Mouse (Mus musculus) left cerebral cortex, postnatal 10 days (tissue): ENCODE measurements at regions not wholly inside any gene's neighbourhood (a gene's known extent, or its start where the extent isn't known, plus 50 kb on each side); places are given as distances from the start of the nearest gene placed in this dataset.

Experiments used
- DNase-seq, 2 experiments: peaks; one replicate each; pipeline ENCODE4 v3.0.0; 2021 to 2022; ENCODE audit warnings: low spot score in 2 of 2, mixed read lengths in 1 of 2; ENCODE audit errors: extremely low spot score in 1 of 2
- intact Hi-C: fragments of 180-260 bp; cut with DNase I; formaldehyde crosslinking; loops from one replicate; pipeline ENCODE4 v1.15.1; 2025

- no peak for DNase-seq
- intact Hi-C loops: no loop called here
Measured at GRCm38 (mm10) chr8:26487866-26488265, 368.5 kb downstream of the Gm45692 start.

DNA sequence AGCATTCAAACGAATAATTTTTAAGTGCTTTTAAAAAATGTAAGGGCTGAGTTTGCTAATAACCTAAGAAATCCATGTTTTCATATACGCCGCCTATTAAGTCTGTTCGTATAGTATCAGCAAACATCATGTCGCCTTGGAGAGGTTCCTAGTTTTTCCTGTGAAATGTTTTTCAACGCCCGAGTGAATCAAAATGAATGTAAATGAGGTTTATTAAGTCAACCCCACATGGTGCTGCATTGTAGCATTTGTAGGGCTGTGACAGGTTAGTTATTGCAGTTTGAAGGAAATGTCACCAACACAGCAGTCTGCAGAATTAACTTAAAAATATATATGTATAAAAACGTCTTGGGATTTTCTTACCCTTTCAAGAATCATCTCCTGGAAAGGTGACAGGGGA, 369.3 kb downstream of the Gm45692 start:
- no peak for DNase-seq
- intact Hi-C loops: no loop called here

GRCm38 (mm10) chr8:26501196-26501813, 382.0 kb downstream of the Gm45692 start:
- DNase-seq: no peak
- intact Hi-C loops: no loop called here

DNA sequence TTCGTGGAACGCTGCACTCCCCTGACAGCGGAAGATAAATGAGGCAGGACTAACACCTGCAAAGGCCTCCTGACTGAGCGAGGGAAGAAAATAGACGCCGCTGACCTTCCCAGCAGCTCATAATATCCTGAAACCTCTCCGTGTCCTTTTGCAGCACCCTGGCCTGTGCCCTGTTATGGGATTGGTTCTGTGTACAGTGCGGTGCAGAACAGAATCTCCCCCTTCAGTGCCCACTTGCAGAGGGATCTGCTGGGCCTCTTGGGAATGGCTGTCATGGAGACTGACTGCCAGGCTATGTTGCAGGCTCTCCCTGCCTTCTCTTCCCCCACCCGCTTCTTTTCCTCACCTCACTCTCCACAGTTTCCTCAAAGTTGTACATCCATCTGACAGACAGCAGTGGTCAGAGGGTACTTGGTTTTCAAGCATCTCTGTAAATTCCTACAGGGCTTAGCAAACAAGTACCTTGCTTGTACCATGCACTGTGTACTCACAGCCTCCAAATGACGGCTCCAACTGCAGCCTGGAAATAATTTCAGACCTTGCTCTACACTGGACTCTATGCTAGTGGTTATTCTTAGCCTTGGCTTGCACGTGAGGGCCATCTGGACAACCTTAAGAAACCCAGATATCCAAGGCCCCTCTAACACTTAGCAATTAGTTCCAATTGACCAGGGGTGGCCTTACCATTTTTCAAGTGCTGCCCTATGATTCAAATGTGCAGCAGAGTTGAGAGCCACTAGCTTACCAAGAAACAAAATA, 382.7 kb downstream of the Gm45692 start:
- intact Hi-C loops: no loop called here
- DNase-seq: no peak

DNA sequence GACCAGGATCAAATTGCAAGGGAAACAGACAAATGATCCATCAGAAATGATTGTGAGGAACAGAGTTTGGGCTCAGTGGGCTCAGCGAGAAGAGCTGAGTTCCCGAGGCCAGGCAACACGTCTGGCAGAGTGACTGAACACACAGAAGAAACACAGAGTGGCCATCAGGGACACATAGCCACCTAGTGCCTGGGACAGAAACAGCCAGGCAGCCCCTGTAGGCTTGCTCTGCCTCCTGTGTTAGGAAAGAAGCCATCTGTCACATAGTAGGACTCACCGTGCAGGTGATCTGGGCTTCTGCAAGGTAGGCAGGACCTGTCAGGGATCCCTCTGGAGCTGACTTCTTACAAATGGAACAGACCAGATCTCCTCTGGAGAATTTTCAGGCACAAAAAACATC, 383.4 kb downstream of the Gm45692 start:
- DNase-seq: no peak

DNA sequence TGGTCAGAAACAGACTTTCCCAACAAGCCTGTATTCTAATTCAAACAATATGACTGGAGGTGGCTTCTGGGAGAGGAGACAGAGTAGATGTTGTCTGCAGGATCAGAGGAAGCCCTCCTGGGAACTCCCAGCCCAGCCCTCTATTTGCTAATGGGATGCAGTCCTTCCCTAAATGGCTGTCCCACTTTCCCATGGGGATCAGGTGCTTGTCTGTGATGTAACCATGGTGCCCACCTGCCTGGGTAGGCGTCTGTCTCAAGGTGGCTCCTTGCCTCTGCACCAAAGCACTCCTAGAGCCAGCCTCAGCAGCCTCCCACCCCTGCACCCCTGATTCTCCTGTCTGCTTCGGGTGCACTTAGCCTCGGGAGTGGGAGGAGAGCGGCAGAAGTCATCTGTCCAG, 384.6 kb downstream of the Gm45692 start:
- DNase-seq: no peak
- intact Hi-C loops: no loop called here

More for the DNA sequence above, 383.4 kb downstream of the Gm45692 start:
- intact Hi-C loops: no loop called here

GRCm38 (mm10) chr8:26504319-26505035, 385.1 kb downstream of the Gm45692 start:
- intact Hi-C loops: no loop called here
- no peak for DNase-seq

GRCm38 (mm10) chr8:26507611-26508070, 388.3 kb downstream of the Gm45692 start:
- no peak for DNase-seq
- intact Hi-C loops: no loop called here

DNA sequence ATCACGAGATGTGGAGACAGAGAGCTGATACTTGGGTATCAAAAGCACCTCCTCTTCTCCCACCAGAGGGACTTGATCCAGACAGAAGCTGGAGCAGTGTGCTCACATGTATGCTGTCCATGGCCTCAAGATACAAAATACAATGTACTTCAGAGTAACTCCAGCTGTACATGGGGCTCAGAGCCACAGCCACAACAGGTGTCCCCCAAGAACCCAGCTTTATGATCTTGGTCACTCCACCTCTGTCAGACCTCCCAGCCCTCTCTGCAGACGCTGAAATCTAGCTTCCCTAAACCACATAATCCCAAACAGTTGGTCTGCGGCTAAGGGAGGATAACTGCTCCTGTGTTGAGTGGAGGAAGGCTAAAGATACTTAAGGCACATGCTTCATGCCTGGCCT, 389.9 kb downstream of the Gm45692 start:
- intact Hi-C loops: no loop called here
- no peak for DNase-seq

GRCm38 (mm10) chr8:26513001-26513400, 393.7 kb downstream of the Gm45692 start:
- intact Hi-C loops: no loop called here
- DNase-seq: no peak

- intact Hi-C loops: no loop called here
Measured at GRCm38 (mm10) chr8:26524237-26524636, 404.9 kb downstream of the Gm45692 start.

DNA sequence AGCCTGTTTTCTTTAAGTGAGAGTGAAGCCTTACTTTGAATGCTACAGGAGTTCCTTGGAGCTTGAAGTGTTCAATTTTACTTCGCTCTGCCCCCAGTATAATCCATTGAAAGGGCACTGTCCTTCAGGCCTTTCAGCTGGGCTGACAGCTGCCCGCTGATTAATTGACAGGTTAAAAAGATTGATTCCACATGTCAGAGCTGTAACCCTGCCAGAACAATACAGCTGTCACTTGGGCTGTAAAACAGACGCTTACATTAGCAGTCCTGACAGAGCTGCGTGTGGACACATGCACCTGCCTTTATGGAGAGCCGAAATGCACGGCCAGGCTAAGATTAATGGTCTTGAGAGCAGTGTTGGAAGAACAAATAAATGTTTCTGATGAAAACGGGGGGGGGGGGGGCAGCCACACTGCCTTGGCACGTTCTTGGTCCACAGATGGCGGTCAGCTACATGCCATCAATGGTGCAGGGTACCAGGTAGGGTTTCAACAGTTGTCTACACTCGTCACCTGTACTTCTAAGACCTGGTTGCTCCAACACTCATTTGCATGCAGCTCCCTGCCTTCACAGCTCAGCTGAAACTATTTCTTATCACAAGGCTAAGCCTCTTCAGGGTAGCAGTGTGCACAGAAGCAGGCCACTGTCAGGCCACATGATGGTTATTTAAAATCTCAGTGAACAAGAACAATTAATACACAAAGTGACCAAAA, 407.3 kb downstream of the Gm45692 start:
- DNase-seq: no peak
- intact Hi-C loops: no loop called here

More at GRCm38 (mm10) chr8:26524237-26524636, 404.9 kb downstream of the Gm45692 start:
- no peak for DNase-seq

GRCm38 (mm10) chr8:26527186-26527580, 407.8 kb downstream of the Gm45692 start:
- no peak for DNase-seq
- intact Hi-C loops: no loop called here

GRCm38 (mm10) chr8:26529921-26530320, 410.6 kb downstream of the Gm45692 start:
- intact Hi-C loops: no loop called here
- no peak for DNase-seq

GRCm38 (mm10) chr8:26533444-26534421, 414.4 kb downstream of the Gm45692 start:
- intact Hi-C loops: no loop called here
- DNase-seq: peak; percentile 43 to 51

- DNase-seq: no peak
- intact Hi-C loops: no loop called here
Measured at GRCm38 (mm10) chr8:26535816-26536215, 416.5 kb downstream of the Gm45692 start.

- intact Hi-C loops: no loop called here
- no peak for DNase-seq
Measured at GRCm38 (mm10) chr8:26553691-26554090, 423.4 kb upstream of the Zfp703 start.

DNA sequence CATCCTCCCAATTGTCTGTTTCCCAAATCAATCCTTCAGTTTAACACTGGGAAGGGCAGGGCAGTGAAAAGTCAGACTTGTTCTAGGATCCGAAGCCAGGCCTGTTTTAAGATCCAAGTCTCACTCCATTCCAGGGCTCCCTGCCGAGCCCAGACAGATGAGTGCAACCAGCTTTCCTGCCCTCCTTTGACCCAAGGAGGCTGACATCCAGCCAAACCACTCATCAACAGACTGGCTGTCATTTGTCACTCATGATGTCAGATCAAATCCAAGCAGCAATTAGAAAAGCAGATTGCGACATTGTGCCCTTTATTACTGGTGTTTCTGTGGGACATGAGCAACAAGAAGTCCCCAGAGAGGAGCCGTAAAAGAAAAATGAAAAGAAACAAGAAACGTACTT, 417.9 kb upstream of the Zfp703 start:
- no peak for DNase-seq
- intact Hi-C loops: no loop called here
